ENCODE assay signal across 8 mouse cellular contexts in genomic region chr11:23632945-23633878, GRCm38 (mm10). TPM values are rescaled to one million over a fixed set of nuclear protein-coding genes. Genes with fewer than 3 reads are reported as not detected.
DNase-seq lines count a peak whose midpoint lies in the region; ATAC-seq and TF ChIP-seq lines count a peak whose summit lies in the region.

Gene 0610010F05Rik (minus strand): TSS chr11:23633639.

- H3K4me1 ChIP-seq in cortical plate, adult 2 months (ENCODE audit: control insufficient read depth, insufficient read depth, low read length): peaks cover 2% of the 10 kb centered on the region; the same call in 1 of the 2 replicates
- peaks cover 18% of the 10 kb centered on the region for H3K4me1 ChIP-seq in megakaryocyte, embryonic 14.5 days

- peak; percentile 64 to 76 for DNase-seq in gastrocnemius, adult 8-10 months (ENCODE audit: low spot score in 2 of 2)
- peak; percentile 41 for DNase-seq in hindlimb bud, embryonic 11.5 days (ENCODE audit: extremely low spot score, low read depth, low spot score)
- DNase-seq in left cerebral cortex, adult 8-10 months (ENCODE audit: low spot score in 2 of 2): peak; percentile 57 to 73
- DNase-seq in right cerebral cortex, postnatal 10 days (ENCODE audit: low spot score in 2 of 2): peak; percentile 91 to 92
- peak; percentile 65 for DNase-seq in urinary bladder, postnatal 25 days (ENCODE audit: low spot score)

- H3K27ac ChIP-seq in cortical plate, adult 2 months (ENCODE audit: insufficient read depth, low read length): peak within 1 kb of the TSS; percentile 82

- peak; percentile 97 for ATAC-seq in activated CD4-positive, CD25-positive, alpha-beta regulatory T cell, adult 4 months

- no peaks in the 10 kb centered on the region for H3K27me3 ChIP-seq in megakaryocyte, embryonic 14.5 days (replicated peaks)

- no peaks in the 10 kb centered on the region for H3K9me3 ChIP-seq in megakaryocyte, embryonic 14.5 days

- peak within 1 kb of the TSS; percentile 47 for H3K4me3 ChIP-seq in cortical plate, adult 2 months (ENCODE audit: insufficient read depth, low read length)
- H3K4me3 ChIP-seq in megakaryocyte, embryonic 14.5 days (replicated peaks): peak within 1 kb of the TSS; percentile 96

- TF ChIP-seq CTCF in cortical plate, adult 2 months (IDR thresholded peaks at IDR 0.05; ENCODE audit: extremely low read depth, insufficient read depth, low read length): no peak

- H3K36me3 ChIP-seq in megakaryocyte, embryonic 14.5 days (replicated peaks; ENCODE audit: low read length): peaks cover 25% of the 10 kb centered on the region

- peak; percentile 94 for TF ChIP-seq POLR2A in cortical plate, adult 2 months (IDR thresholded peaks at IDR 0.05; ENCODE audit: extremely low read depth, insufficient read depth, low read length)

RNA-seq across cellular contexts. Expression of gene 0610010F05Rik, which starts in this region (rescaled TPM):
- 1 to 10 TPM; 1.7 to 2.3 TPM for polyA plus RNA-seq in activated CD4-positive, CD25-positive, alpha-beta regulatory T cell, adult 4 months (2017; shearing (Covaris generic))
- 24.3 and 24.6 TPM in 2 replicates for polyA plus RNA-seq in cortical plate, adult 2 months (2012; rRNA removed)
- 10 to 100 TPM; 11.7 to 16.0 (median 13.1) TPM for total RNA-seq in gastrocnemius, adult 8-10 months (2022)
- 10 to 100 TPM; 35.6 to 41.9 (median 37.1) TPM for total RNA-seq in left cerebral cortex, adult 8-10 months (2022)
- polyA plus RNA-seq in megakaryocyte, embryonic 14.5 days (2012; ENCODE audit: insufficient read depth, low replicate concordance): 1.3 TPM in 1 of 2 replicates, not detected in the other

Comparison
In these comparisons a context has a peak if more than half of its experiments do, and no peak if none do; other contexts are left out.
1. Peak in every context shown above with its lines: DNase-seq, ATAC-seq, H3K4me3 ChIP-seq and H3K27ac ChIP-seq.
2. DNase-seq: peak in every context shown above with its lines; median percentile 92 in right cerebral cortex, postnatal 10 days; 70 in gastrocnemius, adult 8-10 months; 65 in left cerebral cortex, adult 8-10 months; 65 in urinary bladder, postnatal 25 days; 41 in hindlimb bud, embryonic 11.5 days.